ENCODE assay signal across 17 mouse cellular contexts in genomic region chr4:131805255-131805654, GRCm38 (mm10). TPM values are rescaled to one million over a fixed set of nuclear protein-coding genes. Genes with fewer than 3 reads are reported as not detected.
"Had no signal": no experiment of that assay in that cellular context is flagged by ENCODE, and none has a peak within 500 bp of the region (broad histone marks: within the 10 kb centered on the region; RNA-seq: fewer than 3 reads in every experiment).

No protein-coding gene starts in this region.

- H3K4me2 ChIP-seq: neural tube, embryonic 13.5 days; neural tube, embryonic 15.5 days; stomach, embryonic 15.5 days had no signal

- H3K4me1 ChIP-seq: neural tube, embryonic 13.5 days had no signal

- H3K4me3 ChIP-seq: neural tube, embryonic 13.5 days; neural tube, embryonic 15.5 days; stomach, embryonic 15.5 days had no signal

- H3K9me3 ChIP-seq: neural tube, embryonic 13.5 days; neural tube, embryonic 15.5 days; stomach, embryonic 15.5 days had no signal

- H3K9ac ChIP-seq: neural tube, embryonic 13.5 days; neural tube, embryonic 15.5 days; stomach, embryonic 15.5 days had no signal

- H3K36me3 ChIP-seq: neural tube, embryonic 13.5 days; neural tube, embryonic 15.5 days; stomach, embryonic 15.5 days had no signal

- H3K27ac ChIP-seq: neural tube, embryonic 13.5 days; neural tube, embryonic 15.5 days; stomach, embryonic 15.5 days; stomach, postnatal 0 days had no signal

- H3K27me3 ChIP-seq: neural tube, embryonic 13.5 days; neural tube, embryonic 15.5 days; stomach, embryonic 15.5 days had no signal

- DNase-seq: retina, postnatal 1 day; right cerebral cortex, adult 18-20 months; right cerebral cortex, postnatal 14 days; right cerebral cortex, postnatal 25 days; right cerebral cortex, postnatal 4 days; spleen, adult 18-20 months; thymus, adult 18-20 months; thymus, adult 2 months; thymus, postnatal 14 days; thymus, postnatal 25 days; thymus, postnatal 36 days; thymus, postnatal 4 days had no signal

RNA-seq across cellular contexts. Expression of gene Ptpru, which starts 32.8 kb away (rescaled TPM):
- total RNA-seq: neutrophil, adult 5-6 weeks had no signal
